Mouse (Mus musculus) neural tube, embryonic 11.5 days (tissue): Measurements from ENCODE around the gene Clptm1. TPM values are rescaled to one million over a fixed set of nuclear protein-coding genes. Genes with fewer than 3 reads are reported as not detected.
A peak's percentile ranks its signal among the peaks of the same experiment; 100 is the strongest.

Experiments
- ATAC-seq: fragments of 200-750 bp; cut with Nextera tagmentation; 2 replicates; pipeline ENCODE4 v1.8.0; 2017; ENCODE audit warnings: moderate number of reproducible peaks, mild to moderate bottlenecking, moderate TSS enrichment, moderate library complexity; ENCODE audit not compliant: insufficient read depth, low FRiP score, low TSS enrichment
- DNase-seq: peaks from one replicate; pipeline ENCODE4 v3.0.0-alpha.2; 2015; ENCODE audit warnings: low spot score
- H3K27ac ChIP-seq: fragments of 300-500 bp; sonication (generic); 2 replicates; pipeline ENCODE4 v1.5.1; 2014; ENCODE audit warnings: low read depth, mild to moderate bottlenecking, low read length
- H3K27me3 ChIP-seq: fragments of 300-500 bp; sonication (generic); 2 replicates; pipeline ENCODE4 v1.6.1; 2014; ENCODE audit warnings: mild to moderate bottlenecking, low read length, mixed read lengths; ENCODE audit not compliant: control insufficient read depth, insufficient read depth
- H3K36me3 ChIP-seq: fragments of 300-500 bp; sonication (generic); 2 replicates; pipeline ENCODE4 v1.6.1; 2014; ENCODE audit warnings: mild to moderate bottlenecking, low read length, moderate library complexity, mixed read lengths; ENCODE audit not compliant: control insufficient read depth, insufficient read depth
- H3K4me1 ChIP-seq: fragments of 300-500 bp; sonication (generic); 2 replicates; pipeline ENCODE4 v1.6.1; 2014; ENCODE audit warnings: low read length, mixed read lengths; ENCODE audit not compliant: control insufficient read depth, insufficient read depth
- H3K4me2 ChIP-seq: fragments of 300-500 bp; sonication (generic); 2 replicates; pipeline ENCODE4 v1.6.1; 2014; ENCODE audit warnings: low read depth, mild to moderate bottlenecking, moderate library complexity
- H3K4me3 ChIP-seq: fragments of 300-500 bp; sonication (generic); 2 replicates; pipeline ENCODE4 v1.5.1; 2014; ENCODE audit warnings: low read depth, low read length
- H3K9ac ChIP-seq: fragments of 300-500 bp; sonication (generic); 2 replicates; pipeline ENCODE4 v1.6.1; 2014; ENCODE audit warnings: mild to moderate bottlenecking, low read length
- H3K9me3 ChIP-seq: fragments of 300-500 bp; sonication (generic); 2 replicates; pipeline ENCODE4 v1.6.1; 2016; ENCODE audit warnings: low read length; ENCODE audit not compliant: control insufficient read depth
- WGBS: fragments of 180-500 bp; shearing (Covaris S2); extraction: QIAGEN DNeasy Blood & Tissue Kit; methylation state at CpG from one replicate; pipeline ENCODE4 v1.1.7; 2014; 5-methylcytosine and 5-hydroxymethylcytosine counted together
- polyA plus RNA-seq: library from polyadenylated mRNA; unstranded; fragments of >200 nt; fragmentation: Nextera tagmentation; extraction: Ambion mirVana; gene quantifications from 2 replicates; pipeline ENCODE4 v1.2.1, GENCODE M21; 2014

Clptm1 gene
- polyA plus RNA-seq, 1 experiment from 2014 or later: 104 TPM

DNA sequence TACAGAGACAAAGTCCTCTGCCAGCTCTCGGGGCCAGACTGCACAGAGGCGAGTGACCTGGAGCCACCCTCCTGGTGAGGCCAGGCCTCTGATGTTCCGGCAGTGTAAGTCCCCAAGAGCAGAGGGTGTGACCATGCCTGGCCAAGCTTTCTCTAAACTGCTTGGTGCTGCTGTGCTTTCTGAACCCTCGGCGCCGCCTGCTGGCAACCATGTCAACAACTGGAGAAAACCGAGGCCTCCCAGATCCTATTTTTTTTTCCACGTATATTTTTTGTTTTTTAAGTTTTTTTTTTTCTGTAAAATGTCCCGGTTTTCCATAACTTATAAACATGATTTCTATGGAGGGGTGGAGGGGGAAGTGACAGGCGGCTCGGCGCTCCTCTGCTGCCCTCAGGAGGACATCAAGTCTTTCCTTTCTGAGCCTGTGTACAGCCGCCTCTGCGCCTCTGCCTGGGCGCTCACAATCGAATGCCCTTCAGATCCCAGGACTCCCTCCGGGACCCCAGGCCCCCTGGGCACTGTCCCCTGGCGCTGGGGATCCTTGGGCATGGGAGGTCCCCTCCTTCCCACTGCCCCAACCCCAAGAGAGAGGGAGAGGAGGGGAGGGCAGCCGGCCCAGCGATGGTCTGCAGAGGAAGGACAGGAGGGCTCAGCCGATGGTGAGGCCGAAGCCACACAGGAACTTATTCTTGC is 36.4 kb upstream of the Clptm1 start:
- 32% methylated on average over 22 of the region's 22 CpGs for whole genome bisulfite sequencing
- Histone ChIP-seq H3K36me3 (peaks cover 6% of the 10 kb centered on the region; the same call in 1 of the 2 replicates), H3K27me3 (no peaks in the 10 kb centered on the region), H3K4me2 (no peak overlapping the region), H3K4me1 (0 out of 2 replicates have a peak, but pooled peaks cover 7% of the 10 kb centered on the region), H3K4me3 (no peak overlapping the region), H3K9me3 (no peaks in the 10 kb centered on the region), H3K9ac (no peak overlapping the region; the same call in 1 of the 2 replicates), H3K27ac (no peak overlapping the region)
- DNase-seq (peak; percentile 71), ATAC-seq (no peak)

DNA sequence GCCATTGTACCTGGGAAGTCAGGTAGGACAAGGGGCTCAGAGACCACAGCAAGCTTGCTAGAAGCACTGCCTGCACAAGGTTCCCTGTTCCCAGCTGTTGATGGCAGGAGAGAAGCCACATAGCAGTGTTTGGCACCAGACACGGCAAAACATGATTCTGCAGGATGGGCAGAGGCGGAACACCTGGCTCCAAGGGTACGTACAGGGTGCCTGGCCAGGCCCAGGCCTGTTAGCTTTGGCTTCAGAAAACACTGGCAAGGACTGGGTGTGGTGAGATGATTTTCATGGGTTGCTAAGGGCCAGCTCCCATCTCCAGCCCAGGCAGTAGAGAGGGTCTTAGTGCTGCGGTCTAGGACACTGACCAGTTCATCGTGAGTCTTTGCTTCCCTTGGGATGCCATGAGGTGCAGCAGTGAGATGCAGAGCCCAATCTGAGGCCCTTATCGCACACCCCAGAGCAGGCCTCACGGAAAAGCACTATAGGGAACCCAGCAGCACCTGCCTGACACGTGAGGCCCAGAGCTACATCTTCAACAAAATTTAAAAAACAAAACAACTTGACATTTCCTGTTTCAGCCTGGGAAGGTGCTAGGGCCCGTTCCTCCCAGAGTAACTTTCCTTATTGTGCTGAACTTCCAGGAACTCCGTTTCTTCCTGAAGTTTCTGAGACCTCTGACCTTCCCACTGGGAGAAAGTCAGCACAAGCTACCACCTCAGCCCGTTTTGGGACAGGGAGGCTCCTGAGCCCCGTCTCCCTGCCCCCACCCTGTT is 35.7 kb upstream of the Clptm1 start:
- H3K9ac ChIP-seq: no peak overlapping the region
- no peak overlapping the region for H3K27ac ChIP-seq
- 0 out of 2 replicates have a peak, but pooled peaks cover 7% of the 10 kb centered on the region for H3K4me1 ChIP-seq
- WGBS: 65% methylated on average over 12 of the region's 12 CpGs
- no peak overlapping the region for H3K4me2 ChIP-seq
- no peak overlapping the region for H3K4me3 ChIP-seq
- H3K27me3 ChIP-seq: no peaks in the 10 kb centered on the region
- no peaks in the 10 kb centered on the region for H3K9me3 ChIP-seq
- H3K36me3 ChIP-seq: 0 out of 2 replicates have a peak, but pooled peaks cover 4% of the 10 kb centered on the region
- ATAC-seq (no peak), DNase-seq (no peak)

DNA sequence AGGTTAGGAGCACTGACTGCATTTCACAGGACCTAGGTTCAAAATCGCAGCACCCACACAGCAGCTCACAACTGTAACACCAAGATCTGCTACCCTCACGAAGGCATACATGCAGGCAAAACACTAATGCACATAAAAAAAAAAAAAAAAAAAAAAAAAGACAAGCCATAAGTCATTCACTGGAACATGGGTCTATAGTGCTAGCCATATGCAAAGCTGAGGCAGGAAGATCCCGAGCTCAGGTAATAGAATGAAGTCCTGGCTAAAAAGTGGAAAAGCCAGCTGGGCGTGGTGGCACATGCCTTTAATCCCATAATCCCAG is 35.0 kb upstream of the Clptm1 start:
- Histone ChIP-seq H3K9ac (no peak overlapping the region), H3K4me3 (no peak overlapping the region), H3K36me3 (0 out of 2 replicates have a peak, but pooled peaks cover 4% of the 10 kb centered on the region), H3K27me3 (no peaks in the 10 kb centered on the region), H3K4me1 (0 out of 2 replicates have a peak, but pooled peaks cover 7% of the 10 kb centered on the region), H3K9me3 (no peaks in the 10 kb centered on the region), H3K4me2 (no peak overlapping the region), H3K27ac (no peak overlapping the region)
- no peak for ATAC-seq
- DNase-seq: no peak
- WGBS: 76% methylated on average over 4 of the region's 4 CpGs

DNA sequence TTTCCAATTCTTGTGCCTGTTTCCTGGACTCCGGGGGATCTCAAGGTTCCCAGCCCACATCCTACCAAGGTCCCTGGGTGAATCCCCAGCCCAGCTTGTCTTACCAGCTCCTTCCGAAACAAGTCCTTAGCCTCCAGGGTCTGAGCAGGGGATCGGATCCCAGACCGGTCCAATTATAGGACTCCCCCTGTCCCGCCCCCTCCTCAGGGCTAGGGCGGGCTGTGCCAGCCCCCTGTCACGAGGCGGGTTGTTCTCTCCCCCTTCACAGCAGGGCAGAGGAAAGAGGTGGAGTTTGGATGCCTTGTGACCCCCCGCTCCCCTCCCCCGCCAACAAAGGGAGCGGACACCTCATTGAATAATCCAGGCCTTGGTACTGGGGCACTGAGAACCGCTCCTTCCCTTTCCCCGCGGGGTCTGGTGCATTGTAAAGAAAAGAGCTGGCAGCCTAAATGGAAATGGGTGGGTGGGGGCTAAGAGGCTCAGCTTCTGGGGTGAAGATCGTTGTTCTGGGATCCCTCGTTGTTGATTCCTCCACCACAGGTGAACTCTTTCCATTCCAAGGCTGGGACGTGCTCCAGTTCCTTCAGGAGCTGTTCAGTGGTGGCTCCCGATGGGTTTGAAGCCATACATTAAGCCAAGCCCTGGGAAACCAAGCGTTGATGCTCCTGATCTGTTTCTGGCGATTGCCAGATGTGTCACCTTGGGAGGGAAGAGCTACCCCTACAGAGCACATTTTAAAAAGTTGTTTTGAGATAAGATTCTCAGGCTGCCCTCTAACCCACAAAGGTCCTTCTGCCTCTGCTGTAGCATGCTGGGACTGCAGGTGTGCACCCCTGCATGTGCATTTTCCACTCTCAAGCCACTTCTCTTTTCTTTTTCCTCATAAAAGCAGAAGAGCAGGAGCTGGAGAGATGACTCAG is 34.3 kb upstream of the Clptm1 start, which contains the start of gene Apoe:
TSS of gene Apoe (minus strand) at position 282 of the 920 bp plus-strand sequence.
- DNase-seq: peak; percentile 55
- 2% methylated on average over 20 of the region's 20 CpGs for WGBS
- Histone ChIP-seq H3K36me3 (0 out of 2 replicates have a peak, but pooled peaks cover 4% of the 10 kb centered on the region), H3K27ac (no peak within 1 kb of the TSS), H3K4me1 (0 out of 2 replicates have a peak, but pooled peaks cover 7% of the 10 kb centered on the region), H3K4me2 (peak within 1 kb of the TSS; percentile 53), H3K9ac (peak within 1 kb of the TSS; percentile 49), H3K4me3 (peak within 1 kb of the TSS; percentile 29), H3K27me3 (no peaks in the 10 kb centered on the region), H3K9me3 (no peaks in the 10 kb centered on the region)
- ATAC-seq: peak; percentile 39; the same call in 1 of the 2 replicates

DNA sequence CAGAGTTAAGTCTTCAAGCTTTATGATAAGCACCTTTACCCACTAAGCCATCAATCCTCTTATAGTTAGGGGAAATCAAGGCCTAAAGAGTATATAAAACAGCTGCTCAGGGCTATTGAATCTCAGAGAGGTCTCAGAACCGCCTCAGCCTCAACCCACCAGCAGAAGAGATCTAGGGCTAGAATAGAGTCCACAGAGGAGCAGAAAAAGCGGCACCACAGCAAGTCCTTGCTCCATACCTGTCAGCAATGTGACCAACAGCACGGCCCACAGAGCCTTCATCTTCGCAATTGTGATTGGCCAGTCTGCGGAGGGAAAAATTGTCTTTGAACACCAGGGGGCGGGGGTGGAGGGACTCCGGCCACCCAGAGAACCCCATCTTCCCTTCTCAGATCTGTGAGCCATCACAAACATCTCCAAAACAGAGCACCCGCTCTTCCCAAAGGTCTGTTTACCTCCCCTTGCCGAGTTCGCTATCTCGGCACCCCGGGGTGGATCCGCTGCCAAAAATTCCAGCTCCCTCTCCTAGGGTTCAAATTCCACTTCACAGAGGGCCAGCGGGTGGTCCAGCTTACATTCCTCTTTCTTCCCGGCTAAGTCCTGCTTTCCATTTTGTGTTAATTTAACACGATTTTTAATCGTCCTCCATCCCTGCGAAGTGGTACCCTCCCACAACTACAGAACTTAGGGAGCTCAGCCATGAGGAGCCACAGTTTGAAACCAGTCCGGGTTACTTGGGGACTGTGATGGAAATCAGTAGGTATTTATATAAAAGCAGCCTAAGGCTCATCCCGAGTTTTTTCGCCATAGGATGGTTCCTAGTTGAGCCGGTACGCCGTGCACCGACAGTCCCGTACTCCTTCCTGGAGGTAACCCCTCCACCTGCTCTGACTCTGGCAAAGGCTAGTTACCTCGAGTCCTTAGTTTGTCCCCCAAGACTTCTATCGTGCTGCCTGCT is 33.4 kb upstream of the Clptm1 start:
- Histone ChIP-seq H3K4me1 (0 out of 2 replicates have a peak, but pooled peaks cover 7% of the 10 kb centered on the region), H3K4me3 (peak overlapping the region; percentile 29), H3K9ac (peak overlapping the region; percentile 49), H3K27me3 (no peaks in the 10 kb centered on the region), H3K4me2 (peak overlapping the region; percentile 53), H3K27ac (no peak overlapping the region), H3K9me3 (no peaks in the 10 kb centered on the region), H3K36me3 (0 out of 2 replicates have a peak, but pooled peaks cover 4% of the 10 kb centered on the region)
- WGBS: 4% methylated on average over 28 of the region's 28 CpGs
- ATAC-seq (no peak), DNase-seq (peak; percentile 59)

DNA sequence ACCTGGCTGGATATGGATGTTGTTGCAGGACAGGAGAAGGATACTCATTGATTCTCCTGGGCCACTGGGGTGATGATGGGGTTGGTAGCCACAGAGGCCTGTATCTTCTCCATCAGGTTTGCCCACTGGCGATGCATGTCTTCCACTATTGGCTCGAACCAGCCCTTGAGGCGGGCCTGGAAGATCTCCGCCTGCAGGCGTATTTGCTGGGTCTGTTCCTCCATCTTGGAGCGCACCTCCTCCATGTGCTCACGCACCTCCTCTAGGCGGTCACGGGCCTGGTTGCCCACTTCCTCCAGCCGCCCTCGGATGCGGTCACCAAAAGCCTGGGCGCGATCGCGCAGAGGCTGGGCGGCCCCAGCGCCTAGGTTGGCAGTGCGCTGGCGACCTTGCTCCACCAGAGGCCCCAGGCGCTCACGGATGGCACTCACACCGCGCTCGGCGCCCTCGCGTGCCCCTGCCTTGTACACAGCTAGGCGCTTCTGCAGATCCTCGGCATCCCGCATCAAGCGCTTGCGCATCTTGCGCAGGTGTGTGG is 31.6 kb upstream of the Clptm1 start:
- no peak overlapping the region for H3K4me3 ChIP-seq
- no peaks in the 10 kb centered on the region for H3K27me3 ChIP-seq
- H3K4me2 ChIP-seq: no peak overlapping the region
- 0 out of 2 replicates have a peak, but pooled peaks cover 7% of the 10 kb centered on the region for H3K4me1 ChIP-seq
- DNase-seq: no peak
- H3K27ac ChIP-seq: no peak overlapping the region
- 94% methylated on average over 34 of the region's 34 CpGs for WGBS
- H3K9ac ChIP-seq: no peak overlapping the region
- no peak for ATAC-seq
- 0 out of 2 replicates have a peak, but pooled peaks cover 4% of the 10 kb centered on the region for H3K36me3 ChIP-seq
- no peaks in the 10 kb centered on the region for H3K9me3 ChIP-seq

DNA sequence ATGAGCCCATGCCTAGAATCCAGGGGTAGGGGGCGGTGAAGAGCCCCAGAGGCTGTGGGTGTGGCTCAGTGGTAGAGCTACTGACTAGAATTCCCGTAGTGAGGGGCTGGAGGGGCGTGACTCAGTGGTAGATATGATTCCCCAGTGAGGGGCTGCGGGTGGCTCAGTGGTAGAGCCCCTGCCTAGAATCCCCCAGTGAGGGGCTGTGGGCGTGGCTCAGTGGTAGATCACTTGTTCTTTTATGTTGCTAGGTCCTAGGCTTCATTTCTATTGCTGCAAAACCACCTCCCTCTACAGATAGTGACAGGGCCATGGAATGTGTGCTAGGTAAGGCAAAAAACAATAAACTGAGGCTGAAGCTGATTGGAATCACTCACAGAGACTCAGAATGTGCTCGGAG is 31.0 kb upstream of the Clptm1 start:
- 84% methylated on average over 6 of the region's 6 CpGs for WGBS
- Histone ChIP-seq H3K4me2 (no peak overlapping the region), H3K27ac (no peak overlapping the region), H3K36me3 (0 out of 2 replicates have a peak, but pooled peaks cover 4% of the 10 kb centered on the region), H3K9me3 (no peaks in the 10 kb centered on the region), H3K27me3 (no peaks in the 10 kb centered on the region), H3K4me3 (no peak overlapping the region), H3K4me1 (0 out of 2 replicates have a peak, but pooled peaks cover 7% of the 10 kb centered on the region), H3K9ac (no peak overlapping the region)
- ATAC-seq (no peak), DNase-seq (no peak)
